Mouse (Mus musculus) adrenal gland, adult 8-10 months (tissue): Measurements from ENCODE around the gene Ergic1. TPM values are rescaled to one million over a fixed set of nuclear protein-coding genes. Genes with fewer than 3 reads are reported as not detected.

Experiments used
- DNase-seq: peaks from one replicate; pipeline ENCODE4 v3.0.0; 2022
- total RNA-seq, 4 experiments: library from RNA; stranded (reverse); gene quantifications; 2 replicates each; pipeline ENCODE4 v1.2.4; 2022

Ergic1 gene
- total RNA-seq, 4 experiments from 2014 or later: 142 to 218 (median 163) TPM

DNA sequence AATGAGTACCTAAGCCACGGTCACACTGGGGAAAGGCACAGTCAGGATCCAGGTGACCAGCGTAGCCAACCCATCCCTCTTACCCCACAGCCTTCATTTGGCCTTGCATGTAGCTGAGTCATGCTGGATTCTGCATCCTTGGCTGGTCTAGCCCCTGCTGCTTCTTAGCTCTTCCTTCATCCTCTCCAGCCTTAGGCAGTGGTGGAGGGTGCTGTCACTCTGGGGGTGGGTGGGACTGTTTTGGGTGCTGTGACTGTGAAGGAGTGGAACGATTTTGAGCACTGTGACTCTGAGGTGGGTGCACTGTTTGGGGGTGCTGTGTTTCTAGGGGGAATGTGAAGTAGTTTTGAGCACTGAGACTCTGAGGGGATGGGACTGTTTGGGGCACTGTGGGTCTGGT, 67.6 kb downstream of the Ergic1 start:
- no peak for DNase-seq

DNA sequence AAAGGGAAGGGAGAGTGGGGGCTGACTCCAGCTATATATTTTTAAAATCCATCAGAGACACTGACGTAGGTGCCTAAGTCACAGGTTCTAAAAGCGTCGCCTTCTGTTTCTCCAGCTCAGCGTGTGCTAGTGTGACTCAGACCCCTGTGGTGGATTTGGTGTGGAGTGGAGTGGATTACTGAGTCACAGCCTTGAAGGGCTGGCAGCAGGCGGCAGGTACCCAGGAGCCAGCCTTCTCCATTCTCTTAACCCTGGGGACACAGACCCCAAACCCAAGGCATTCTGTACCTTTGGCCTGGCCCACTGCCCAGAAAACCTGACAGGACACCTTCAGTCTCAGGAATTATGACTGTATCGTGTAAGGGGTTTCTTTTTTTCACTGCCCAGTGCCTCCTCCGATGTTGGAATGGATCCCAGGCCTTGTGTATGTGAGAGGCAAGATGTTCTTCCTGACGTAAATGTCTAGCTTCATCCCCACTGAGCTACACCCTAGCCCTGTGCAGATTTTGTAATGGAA, 70.6 kb downstream of the Ergic1 start:
- DNase-seq: no peak

DNA sequence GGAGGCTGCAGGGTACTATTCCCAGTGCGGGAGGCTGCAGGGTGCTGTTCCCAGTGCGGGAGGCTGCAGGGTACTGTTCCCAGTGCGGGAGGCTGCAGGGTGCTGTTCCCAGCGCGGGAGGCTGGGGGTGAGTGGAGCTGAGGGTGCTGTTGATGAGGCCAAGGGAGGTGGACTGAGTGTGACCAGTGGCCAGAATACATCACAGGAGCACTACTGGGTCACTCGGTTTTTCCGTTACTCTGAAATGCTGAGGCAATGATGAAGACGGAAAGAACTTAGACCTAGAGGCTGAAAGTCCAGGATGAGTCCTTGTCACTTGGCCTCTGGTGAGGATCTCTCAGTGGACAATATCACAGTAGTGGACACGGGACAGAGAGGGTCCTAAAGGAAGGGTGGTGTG, 71.9 kb downstream of the Ergic1 start:
- DNase-seq: no peak

DNA sequence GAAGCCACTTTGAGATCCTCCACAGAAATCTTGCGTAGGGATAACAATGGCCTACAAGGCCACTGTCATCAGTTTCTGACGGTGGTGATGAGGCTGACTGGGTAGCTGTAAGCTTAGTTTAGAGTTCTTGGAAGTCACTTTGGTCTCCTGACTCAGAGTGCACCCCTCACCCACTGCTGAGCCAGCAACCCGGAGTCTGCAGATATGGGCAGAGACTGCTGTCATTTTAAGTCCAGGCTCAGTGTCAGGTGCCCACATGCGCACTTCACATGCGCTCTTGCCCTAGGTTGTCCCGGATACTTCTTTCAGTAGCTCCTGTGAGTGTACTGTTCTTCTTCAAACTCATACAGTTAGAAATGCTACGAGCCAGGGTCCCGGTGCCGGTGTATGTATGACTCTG, 72.6 kb downstream of the Ergic1 start:
- no peak for DNase-seq

DNA sequence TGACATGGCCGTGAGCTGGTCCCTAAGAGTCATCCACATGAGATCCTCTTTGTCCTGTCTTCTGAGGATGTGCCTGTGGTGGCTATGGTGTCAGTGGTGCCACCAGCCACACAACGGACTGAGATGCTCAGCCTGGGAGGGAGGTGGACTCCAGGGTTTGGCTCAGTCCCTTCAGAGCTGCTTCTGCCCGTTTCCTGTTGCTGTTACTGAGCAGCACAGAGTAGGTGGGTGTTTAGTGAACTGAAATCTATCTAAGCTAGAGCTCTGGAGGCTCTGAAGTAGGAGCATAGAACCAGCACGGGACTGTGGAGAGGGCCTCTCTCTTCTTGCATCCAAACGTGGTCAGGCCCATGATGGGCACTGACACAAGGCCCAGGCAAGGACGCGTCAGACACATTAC, 73.2 kb downstream of the Ergic1 start:
- no peak for DNase-seq

DNA sequence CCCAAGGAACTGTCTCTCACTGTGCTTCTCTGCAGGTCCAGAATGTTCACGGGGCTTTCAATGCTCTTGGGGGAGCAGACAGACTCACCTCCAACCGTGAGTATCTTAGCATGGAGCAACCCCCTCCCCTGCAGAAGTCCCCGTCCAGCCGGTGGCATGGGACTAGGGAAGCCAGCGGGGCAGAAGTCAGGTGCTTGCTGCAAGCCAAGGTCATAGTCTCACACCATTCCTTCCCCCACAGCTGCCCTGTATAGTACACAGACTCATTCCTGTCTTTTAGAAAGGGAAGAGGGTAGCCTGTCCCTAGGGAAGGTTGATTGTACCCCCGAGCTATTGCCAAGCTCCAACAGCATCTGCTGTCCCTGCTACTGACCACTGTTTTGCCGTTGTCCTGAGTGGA, 74.7 kb downstream of the Ergic1 start:
- no peak for DNase-seq

DNA sequence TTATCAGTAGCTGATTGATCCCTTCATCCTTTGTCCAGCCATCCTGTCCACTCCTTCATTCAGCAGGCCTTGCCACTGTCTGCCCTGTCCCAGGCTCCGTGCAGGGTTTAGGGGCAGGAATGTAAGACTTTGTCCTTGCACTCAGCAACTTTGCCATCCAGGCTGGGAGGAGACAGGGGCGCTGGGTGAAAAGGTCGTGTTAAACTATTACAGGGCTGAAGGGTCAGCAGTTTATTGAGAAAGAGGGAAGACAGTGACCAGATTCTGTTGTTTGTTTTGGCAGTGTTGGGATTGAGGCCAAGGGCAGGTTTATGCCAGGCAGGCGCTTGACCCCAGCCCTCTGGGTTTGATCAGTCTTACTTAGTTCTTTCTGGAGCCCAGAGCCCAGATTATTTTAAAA, 76.6 kb downstream of the Ergic1 start:
- DNase-seq: peak; percentile 74

DNA sequence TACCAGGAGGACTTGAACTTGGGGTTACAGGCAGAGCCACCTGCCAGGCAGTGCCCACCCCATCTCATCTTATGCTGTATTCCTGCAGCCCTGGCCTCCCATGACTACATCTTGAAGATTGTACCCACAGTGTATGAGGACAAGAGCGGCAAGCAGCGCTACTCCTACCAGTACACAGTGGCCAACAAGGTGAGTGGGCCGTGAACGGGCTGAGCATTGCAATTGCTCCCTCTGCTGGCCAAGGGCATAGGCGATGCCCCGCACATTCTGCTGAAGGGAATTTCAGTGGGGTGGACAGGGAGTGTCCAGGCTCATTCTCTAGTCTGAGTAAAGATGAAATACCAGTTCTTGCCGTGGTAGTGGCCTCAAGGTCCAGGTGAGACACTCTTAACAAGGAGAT, 77.4 kb downstream of the Ergic1 start:
- peak; percentile 74 for DNase-seq

DNA sequence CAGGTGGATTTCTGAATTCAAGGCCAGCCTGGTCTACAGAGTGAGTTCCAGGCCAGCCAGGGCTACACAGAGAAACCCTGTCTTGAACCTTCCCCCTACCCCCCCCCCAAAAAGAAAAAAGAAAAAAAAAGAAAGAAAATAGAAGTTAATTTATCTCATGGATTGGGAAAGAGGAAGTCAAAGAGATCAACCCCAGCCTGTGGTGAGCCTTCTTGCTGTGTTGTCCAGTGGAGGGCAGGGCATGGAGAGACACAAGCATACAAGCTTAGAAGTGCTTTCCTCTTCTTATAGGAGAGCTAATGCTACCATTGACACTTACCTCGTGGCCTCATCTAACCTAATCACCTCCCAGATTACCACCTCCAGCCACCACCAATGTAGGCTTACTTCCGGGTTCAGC, 78.5 kb downstream of the Ergic1 start:
- no peak for DNase-seq

DNA sequence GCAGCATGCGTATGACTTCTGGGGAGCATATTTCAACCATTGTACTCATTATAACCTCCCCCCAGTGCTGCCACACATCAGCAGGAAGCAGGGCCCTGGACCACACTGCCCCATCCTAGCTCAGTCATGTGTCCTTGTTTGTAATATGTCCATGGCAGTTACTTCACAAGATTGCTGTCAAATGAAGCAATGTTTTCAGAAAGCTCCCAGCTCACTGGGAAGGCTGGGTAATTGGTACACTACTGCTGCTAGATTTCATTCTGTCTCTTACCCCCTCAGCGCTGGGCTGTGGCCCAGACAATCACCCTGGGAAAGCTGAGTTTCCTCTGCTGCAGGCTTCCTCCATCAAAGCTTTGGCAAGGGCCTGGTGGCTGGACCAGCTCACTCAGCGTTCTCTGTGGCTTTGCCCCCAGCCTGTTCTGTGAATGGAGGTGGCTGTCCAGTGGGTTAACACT, 79.0 kb downstream of the Ergic1 start:
- no peak for DNase-seq

DNA sequence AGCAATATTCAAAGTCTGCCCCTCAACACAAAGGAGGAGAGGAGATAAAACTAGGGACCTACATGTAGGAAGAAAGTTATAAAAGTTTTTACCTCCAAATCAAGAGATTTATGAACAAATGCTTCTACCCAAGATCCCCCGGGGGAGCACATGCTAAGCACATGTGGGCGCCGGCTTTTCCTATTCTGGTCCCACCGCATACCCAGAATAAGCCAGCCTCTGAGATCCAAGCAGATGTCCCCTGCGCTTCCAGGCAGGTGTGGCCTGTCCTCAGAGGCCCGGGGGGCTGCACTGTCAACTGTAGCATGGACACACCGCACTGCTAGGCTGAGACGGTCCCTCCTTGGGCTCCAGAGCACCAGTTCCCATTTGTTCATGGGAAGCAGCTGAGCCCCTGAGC, 82.2 kb downstream of the Ergic1 start:
- DNase-seq: no peak

DNA sequence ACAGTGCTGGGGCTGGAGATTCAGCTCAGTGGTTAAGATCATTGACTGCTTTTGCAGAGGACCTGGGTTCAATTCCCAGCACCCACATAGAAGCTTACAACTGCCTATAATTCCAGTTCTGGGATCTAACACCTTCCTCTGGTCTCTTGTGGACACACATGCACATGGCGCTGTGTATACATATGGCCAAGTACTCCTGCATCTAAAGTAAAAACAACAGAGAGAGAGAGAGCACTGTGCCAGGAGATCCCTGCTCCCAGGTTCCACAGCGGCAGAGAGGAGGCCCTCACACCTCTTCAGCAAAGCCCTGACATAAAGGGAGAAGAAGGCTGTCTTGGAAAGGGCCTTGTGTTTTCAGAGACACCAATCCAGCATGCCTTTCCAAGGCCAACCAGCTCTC, 82.7 kb downstream of the Ergic1 start:
- no peak for DNase-seq

DNA sequence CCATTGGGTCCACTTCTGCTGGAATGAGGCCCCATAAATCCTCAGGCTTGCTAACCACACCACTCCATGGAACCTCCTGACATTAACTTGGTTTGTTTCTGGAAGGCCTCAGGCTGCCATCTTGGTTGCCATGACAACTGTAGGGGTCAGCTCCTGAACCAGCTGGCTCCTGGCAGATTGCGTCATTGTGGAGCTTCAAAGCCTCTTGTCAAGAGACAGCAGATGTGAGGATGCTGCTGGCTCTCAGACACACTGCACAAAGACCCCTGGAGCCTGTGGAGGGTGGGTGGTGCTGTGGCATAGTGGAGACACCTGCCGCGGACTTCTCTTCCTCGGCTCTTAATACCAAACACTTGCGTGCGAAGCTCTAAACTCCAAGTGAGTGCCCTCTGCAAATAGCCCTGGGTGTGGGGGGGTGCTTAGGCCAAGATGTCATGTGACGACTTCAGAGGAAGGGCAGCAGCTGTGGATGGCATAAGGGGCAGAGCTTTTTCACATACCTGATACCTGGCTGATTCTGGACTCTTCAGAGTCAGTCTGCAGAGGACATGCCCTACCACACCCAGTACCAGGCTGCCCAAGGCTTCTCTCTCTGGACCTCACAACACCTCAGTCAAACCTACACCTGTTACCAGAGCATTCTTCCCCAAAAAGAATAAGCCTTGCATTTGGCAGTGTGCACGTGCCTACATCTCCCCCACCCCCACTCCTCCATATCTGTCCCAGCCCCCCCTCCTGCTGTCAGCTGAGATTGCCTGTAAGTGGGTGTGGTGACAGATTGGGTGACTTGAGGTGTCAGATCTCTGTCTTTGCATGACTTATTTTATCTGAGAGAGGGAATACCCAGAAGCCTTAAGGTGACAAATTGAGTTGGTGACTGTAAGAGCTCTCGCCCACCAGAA, 83.5 kb downstream of the Ergic1 start:
- no peak for DNase-seq

DNA sequence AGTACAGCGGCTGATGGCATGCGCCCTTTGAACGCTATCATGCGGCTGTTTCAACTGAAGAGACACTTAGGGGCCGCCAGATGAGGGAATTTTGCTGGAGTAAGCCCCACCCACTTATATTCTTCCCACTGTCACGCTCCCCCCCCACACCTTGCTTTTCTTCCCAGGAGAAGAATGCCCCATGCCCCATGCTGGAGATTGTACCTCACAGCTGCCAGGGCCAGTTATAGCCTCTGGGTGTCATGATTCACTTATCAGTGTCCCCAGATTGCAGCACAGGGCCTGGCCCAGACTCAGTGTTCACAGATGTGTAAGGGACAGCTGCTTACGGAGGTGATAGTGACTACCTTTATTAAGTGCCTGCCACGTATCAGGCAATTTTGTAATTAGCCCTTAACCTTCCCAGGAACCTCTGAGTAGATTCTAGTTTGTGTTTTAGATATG, 84.1 kb downstream of the Ergic1 start:
- DNase-seq: no peak

DNA sequence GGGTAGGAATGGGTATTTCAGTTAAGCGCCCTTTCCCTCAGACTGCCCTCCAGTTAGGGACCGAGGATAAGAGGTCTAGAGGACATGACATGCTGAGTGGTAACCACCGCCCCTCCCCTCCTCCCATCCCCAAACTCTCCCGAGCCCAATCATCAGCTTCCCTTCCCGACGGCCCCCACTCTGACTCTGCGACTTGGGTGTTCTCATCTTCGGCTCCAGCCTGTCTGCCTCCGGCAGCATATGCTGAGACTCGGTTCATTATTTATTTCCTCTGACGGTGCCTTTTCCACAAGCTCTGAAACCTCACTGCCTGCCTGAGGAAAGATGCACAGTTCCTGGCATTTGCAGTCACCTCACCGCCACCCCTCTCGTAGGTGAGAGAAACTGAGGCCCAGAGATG, 86.0 kb downstream of the Ergic1 start:
- no peak for DNase-seq

DNA sequence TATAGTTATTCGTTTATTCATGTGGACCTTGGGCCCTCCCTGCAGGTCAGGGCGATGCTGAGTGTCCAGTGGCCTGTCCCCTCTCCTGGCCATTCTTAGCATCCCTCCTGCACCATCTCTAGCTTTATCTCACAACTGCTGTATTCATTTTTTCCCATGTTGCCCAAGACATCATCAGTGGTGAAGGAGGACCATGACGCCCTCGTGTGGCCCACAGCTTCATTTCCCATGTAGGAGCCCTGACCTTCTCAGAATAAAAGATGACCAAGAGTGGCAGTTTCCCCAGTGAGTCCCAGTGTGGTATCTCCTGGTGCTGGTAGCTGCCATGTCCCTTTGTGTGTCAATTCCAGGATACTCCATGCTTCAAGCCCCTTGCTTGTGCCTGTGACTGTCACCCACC, 88.3 kb downstream of the Ergic1 start:
- DNase-seq: no peak

DNA sequence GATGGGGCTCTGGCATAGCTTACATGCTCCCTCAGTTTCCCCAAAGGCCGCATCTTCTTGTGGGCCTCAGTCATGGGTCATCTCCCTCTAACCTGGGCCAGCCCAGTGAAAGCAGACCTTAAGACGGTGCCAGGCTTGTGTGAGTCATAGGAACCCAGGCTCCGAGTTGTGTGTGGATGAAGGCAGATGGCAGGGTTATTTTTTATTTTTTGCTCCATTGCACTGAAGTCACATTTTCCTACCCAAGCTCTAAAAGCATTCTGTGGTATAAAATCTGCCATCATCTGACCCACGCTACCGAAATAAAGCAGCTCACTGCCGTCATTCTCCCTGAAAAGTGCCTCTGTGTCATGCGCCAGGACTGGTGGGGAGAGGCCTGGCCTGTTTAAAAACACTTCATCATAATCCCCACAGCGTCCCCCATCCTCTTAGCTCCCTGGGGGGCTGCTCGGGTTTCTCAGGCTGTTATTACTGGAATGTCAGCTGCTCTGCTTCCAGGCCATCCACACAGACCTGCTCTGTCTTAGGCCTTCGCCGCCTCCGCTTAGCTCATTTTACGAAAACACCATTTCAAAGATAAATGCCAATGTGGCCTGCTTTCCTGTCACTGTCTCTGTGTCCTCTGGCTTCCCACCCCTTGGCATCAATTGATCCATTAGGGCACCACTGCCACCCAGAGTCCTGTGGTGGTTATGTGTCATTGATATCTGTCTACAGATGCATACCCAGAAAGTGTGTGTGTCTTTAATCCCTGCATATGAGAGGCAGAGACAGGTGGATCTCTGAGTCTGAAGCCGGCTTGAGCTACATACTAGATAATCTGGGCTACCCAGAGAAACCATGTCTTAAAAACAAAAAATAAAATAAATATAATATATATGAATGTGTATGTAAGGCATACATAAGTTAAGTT, 89.4 kb downstream of the Ergic1 start:
- DNase-seq: no peak

DNA sequence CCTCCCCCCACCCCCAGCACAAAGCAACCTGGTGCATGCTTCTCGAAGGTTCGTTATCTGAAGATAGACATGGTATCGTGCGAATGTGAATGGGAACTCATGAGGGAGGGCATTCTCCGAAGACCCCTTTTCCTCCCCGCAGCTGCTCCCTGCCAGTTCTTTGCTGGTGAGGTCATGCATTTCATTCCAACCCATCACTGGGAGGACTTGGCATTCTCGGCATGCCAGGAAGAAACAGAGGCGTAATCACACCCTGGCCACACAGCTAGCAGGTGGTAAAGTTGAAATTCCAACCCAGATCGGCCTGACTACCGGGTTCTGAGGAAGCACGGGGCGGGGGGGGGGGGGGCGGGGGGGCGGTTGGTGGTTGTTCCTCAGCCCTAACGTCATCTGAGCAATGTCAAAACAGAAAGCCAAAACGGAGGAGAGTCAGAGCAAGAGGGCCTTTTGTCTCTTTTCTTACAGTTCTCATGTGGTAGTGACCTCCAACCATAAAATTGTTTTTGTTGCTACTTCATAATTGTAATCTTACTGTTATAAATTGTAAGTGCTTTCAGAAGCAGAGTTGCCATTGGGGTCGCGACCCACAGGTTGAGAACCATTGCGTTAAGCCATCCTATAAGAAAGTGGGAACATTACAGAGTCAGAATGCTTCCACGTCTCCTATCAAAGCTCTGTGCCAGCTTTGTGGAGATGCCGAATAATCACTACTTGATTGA, 97.7 kb downstream of the Ergic1 start:
- DNase-seq: no peak

DNA sequence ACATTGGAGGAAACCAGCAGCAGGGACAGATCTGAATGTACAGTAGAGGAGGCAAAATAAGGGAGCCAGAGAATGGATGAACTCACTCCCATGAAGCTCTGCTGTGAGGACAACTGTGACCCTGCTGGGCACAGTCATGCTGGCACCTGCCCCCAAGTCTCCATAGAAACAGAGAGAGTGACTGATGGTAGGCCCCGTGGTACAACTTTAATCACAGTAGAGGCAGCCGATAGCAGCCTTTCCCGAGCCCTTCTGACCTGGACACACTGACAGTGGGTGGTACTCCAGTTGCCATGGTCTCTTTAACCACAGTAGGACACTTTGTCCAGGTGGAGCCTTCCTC, 98.3 kb downstream of the Ergic1 start:
- DNase-seq: no peak

DNA sequence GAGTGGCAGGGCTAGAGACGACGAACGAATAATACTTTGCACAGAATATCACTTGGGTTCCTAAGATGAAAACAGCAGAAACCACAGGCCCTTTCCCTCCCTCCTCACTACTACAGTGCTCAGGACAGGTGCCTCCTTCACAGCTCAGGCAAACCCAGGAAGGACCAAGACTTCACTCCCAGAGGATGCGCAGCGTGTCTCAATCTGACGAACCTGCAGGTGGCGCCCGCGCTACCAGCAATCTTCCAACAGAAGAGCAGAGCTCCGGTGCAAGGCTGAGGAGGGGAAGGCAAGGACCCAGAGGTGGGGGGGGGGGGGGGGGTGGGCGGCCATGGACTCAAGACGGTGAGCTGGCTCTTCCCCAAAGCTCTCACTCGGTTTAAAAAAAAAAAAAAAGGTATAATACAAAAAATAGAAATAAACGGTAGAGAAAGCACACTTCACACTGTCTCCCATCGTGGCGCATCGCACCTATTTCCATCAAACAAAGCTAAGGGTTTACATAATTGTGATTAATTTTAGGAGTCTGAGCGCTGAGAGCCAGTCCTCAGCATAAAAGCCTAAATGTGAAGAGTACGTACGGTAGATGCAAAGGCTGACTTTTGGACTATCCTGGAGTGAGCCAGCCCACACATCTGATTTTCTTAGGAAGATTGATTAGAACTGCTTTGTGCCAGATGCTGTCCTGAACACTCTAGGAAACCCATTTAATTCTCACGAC, 99.1 kb downstream of the Ergic1 start:
- DNase-seq: peak; percentile 68

DNA sequence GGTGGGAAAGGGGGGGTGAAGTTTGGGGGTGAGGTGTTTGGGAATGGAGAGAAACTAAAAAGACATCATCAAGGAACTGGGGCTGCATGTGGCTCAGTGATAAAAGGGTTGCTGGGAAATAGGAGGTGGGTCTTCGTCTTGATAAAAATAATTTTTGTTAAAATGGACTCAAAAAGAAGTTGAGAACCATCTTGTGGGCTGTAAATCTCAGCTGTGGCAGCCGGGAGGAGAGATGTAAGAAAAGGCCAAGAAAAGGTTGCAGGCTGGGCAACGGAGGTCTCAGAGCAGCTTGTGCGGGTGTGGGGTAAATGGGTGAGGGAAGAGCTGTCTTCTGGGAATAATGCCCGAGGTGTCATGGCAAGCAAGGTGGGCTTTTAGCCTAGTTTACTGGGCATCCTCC, 100.9 kb downstream of the Ergic1 start:
- no peak for DNase-seq
